Mouse (Mus musculus): ENCODE data around the gene Abca17.

DNA sequence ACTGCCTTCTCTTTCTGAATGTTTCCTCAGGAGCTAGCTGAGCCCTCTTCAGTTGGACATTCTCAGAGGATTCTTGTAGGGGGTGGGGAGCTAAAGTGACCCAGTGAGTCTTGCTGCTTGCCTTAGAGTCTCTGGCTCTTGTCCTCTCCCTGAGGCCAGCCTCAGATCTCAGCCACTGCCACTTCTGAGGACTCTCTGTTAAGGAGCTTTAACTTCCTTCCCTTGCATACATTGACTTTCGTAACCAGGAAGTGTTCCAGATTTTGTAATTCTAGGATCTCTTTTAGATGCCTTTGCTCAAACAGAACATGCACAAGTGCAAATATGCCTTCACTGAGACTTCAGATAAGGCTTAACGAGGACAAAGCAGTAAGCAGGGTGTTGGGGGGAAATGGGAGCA is 9.0 kb upstream of the Abca17 start:
- no peak for TF ChIP-seq CTCF (IDR thresholded peaks at IDR 0.05)
- TF ChIP-seq EP300 (IDR thresholded peaks at IDR 0.05), result peak; percentile 90

Data from lung, postnatal 0 days (tissue).